Mouse (Mus musculus): ENCODE measurements at regions not wholly inside any gene's neighbourhood (a gene's known extent, or its start where the extent isn't known, plus 50 kb on each side); places are given as distances from the start of the nearest gene placed in this dataset.

- DNase-seq (ENCODE audit: low spot score in 2 of 2) = no peak
Observed at GRCm38 (mm10) chr5:59669153-59669552, 1951.4 kb downstream of the Pcdh7 start.

GRCm38 (mm10) chr5:59700009-59700408 is 1982.2 kb downstream of the Pcdh7 start:
- DNase-seq (ENCODE audit: low spot score in 2 of 2) = no peak

- DNase-seq (ENCODE audit: low spot score in 2 of 2) = peak in 1 of 2 experiments; percentile 11
Observed at GRCm38 (mm10) chr5:59715457-59715856, 1997.7 kb downstream of the Pcdh7 start.

- DNase-seq (ENCODE audit: low spot score in 2 of 2) = peak in 1 of 2 experiments; percentile 31
Observed at GRCm38 (mm10) chr5:59756229-59756628, 2038.5 kb downstream of the Pcdh7 start.

GRCm38 (mm10) chr5:59756660-59757415 is 2039.1 kb downstream of the Pcdh7 start:
- peak; percentile 16 to 87 for DNase-seq (ENCODE audit: low spot score in 2 of 2)

Data from layer of hippocampus, postnatal 14 days (tissue).